8 mouse cellular contexts compared by ENCODE assay signal in the genomic region with DNA sequence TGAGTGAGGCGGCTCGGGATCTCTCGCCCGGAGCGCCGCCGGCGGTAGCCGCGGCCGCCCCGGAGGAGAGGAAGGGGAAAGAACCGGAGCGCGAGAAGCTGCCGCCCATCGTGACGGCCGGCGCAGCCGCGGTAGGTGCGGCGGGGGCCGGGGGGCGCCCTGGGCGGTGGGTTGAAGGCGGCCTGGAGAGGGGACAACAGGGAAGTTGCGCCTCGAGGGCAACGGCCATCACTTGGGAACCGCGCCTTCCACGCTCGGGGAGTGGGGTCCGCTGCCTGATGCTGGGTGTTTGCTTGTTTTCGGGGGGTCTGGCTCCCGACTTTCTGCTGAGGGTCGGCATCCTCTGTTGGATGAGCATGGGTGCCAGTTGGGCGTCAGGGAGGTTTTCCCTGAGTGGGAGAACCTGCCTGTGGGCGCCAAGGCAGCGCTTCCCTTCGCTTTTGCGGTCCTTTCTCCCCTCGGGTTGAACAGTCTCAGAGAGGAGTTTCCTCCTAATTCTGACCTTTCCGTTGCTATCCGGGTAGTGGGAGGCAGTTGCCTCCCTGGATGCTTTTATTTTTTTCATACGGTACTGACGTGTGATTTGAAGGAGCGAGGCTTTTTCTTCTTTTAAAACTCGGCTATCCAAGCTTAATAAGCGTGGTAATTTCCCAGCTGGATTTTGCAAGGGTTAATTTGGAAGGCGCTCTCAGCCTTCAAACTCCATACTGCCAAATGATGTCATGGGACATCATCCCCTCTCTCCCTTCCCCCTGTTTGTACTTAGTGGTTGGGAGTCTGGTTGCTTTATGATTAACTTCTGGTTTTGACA. TPM values are rescaled to one million over a fixed set of nuclear protein-coding genes. Genes with fewer than 3 reads are reported as not detected.
DNase-seq lines count a peak whose midpoint lies in the region; ATAC-seq and TF ChIP-seq lines count a peak whose summit lies in the region.

No protein-coding gene starts in this region.

- H3K27me3 ChIP-seq in forebrain, embryonic 15.5 days, result peaks cover 8% of the 10 kb centered on the region; the same call in 1 of the 2 replicates
- peaks cover 6% of the 10 kb centered on the region for H3K27me3 ChIP-seq in hindbrain, embryonic 14.5 days (ENCODE audit: control insufficient read depth, insufficient read depth, low read length)
- H3K27me3 ChIP-seq in liver, embryonic 12.5 days (replicated peaks), result peaks cover 43% of the 10 kb centered on the region

- no peaks in the 10 kb centered on the region for H3K9me3 ChIP-seq in forebrain, embryonic 15.5 days
- H3K9me3 ChIP-seq in hindbrain, embryonic 14.5 days (ENCODE audit: control insufficient read depth, low read length), result no peaks in the 10 kb centered on the region
- no peaks in the 10 kb centered on the region for H3K9me3 ChIP-seq in liver, embryonic 12.5 days (replicated peaks)

- no peaks in the 10 kb centered on the region for H3K4me1 ChIP-seq in brown adipose tissue, adult 24 weeks (ENCODE audit: control insufficient read depth, insufficient read depth, insufficient read length, low read length)
- peaks cover 10% of the 10 kb centered on the region; the same call in 1 of the 2 replicates for H3K4me1 ChIP-seq in forebrain, embryonic 15.5 days
- peaks cover 14% of the 10 kb centered on the region; the same call in 1 of the 2 replicates for H3K4me1 ChIP-seq in hindbrain, embryonic 14.5 days (replicated peaks; ENCODE audit: control insufficient read depth, insufficient read depth, low read length)
- peaks cover 14% of the 10 kb centered on the region; the same call in 1 of the 2 replicates for H3K4me1 ChIP-seq in liver, embryonic 12.5 days
- peaks cover 7% of the 10 kb centered on the region; the same call in 1 of the 2 replicates for H3K4me1 ChIP-seq in olfactory bulb, adult 2 months (ENCODE audit: control insufficient read depth, insufficient read depth, low read length)

- H3K36me3 ChIP-seq in forebrain, embryonic 15.5 days, result no peaks in the 10 kb centered on the region
- H3K36me3 ChIP-seq in hindbrain, embryonic 14.5 days (replicated peaks; ENCODE audit: control insufficient read depth, insufficient read depth), result no peaks in the 10 kb centered on the region
- H3K36me3 ChIP-seq in liver, embryonic 12.5 days, result no peaks in the 10 kb centered on the region

- peak; percentile 17; the same call in 1 of the 2 replicates for TF ChIP-seq CTCF in olfactory bulb, adult 2 months (IDR thresholded peaks at IDR 0.05; ENCODE audit: insufficient read depth, low read depth, low read length)

- WGBS in forebrain, embryonic 15.5 days, result under 1% methylated on average over 51 of the region's 53 CpGs
- WGBS in hindbrain, embryonic 14.5 days, result under 1% methylated on average over 40 of the region's 53 CpGs
- 2% methylated on average over 52 of the region's 53 CpGs for WGBS in liver, embryonic 12.5 days (ENCODE audit: insufficient replicate concordance)
- WGBS in olfactory bulb, adult 2 months, result under 1% methylated on average over 53 of the region's 53 CpGs

- no peak overlapping the region for H3K27ac ChIP-seq in brown adipose tissue, adult 24 weeks (replicated peaks; ENCODE audit: low read depth, low read length)
- H3K27ac ChIP-seq in forebrain, embryonic 15.5 days (replicated peaks), result peak overlapping the region; percentile 92
- peak overlapping the region; percentile 92 for H3K27ac ChIP-seq in hindbrain, embryonic 14.5 days
- H3K27ac ChIP-seq in liver, embryonic 12.5 days, result 0 out of 2 replicates have a peak overlapping the region, but pooled peaks have one; percentile 14
- peak overlapping the region; percentile 88 for H3K27ac ChIP-seq in olfactory bulb, adult 2 months (ENCODE audit: insufficient read depth, low read depth, low read length)

- H3K4me2 ChIP-seq in forebrain, embryonic 15.5 days (replicated peaks), result peak overlapping the region; percentile 53
- peak overlapping the region; percentile 69 for H3K4me2 ChIP-seq in hindbrain, embryonic 14.5 days (replicated peaks)
- H3K4me2 ChIP-seq in liver, embryonic 12.5 days, result peak overlapping the region; percentile 99

- TF ChIP-seq POLR2A in olfactory bulb, adult 2 months (IDR thresholded peaks at IDR 0.05; ENCODE audit: insufficient read depth, low read depth, low read length), result no peak

- ATAC-seq in forebrain, embryonic 15.5 days (replicated peaks), result peak; percentile 74
- peak; percentile 76 for ATAC-seq in hindbrain, embryonic 14.5 days (ENCODE audit: low FRiP score)
- ATAC-seq in liver, embryonic 12.5 days, result peak; percentile 44; the same call in 1 of the 2 replicates
- ATAC-seq in monocyte, adult 5-6 weeks (replicated peaks; ENCODE audit: insufficient number of reproducible peaks, low FRiP score, low TSS enrichment, poor library complexity, severe bottlenecking), result no peak; the same call in 1 of the 2 replicates

- peak overlapping the region; percentile 68 for H3K4me3 ChIP-seq in brown adipose tissue, adult 24 weeks (ENCODE audit: insufficient read depth, low read depth, low read length)
- peak overlapping the region; percentile 87 for H3K4me3 ChIP-seq in forebrain, embryonic 15.5 days
- peak overlapping the region; percentile 84 for H3K4me3 ChIP-seq in hindbrain, embryonic 14.5 days (replicated peaks; ENCODE audit: low read length)
- peak overlapping the region; percentile 81 for H3K4me3 ChIP-seq in liver, embryonic 12.5 days
- peak overlapping the region; percentile 96 for H3K4me3 ChIP-seq in olfactory bulb, adult 2 months (ENCODE audit: insufficient read depth, low read depth, low read length)

- H3K9ac ChIP-seq in forebrain, embryonic 15.5 days (replicated peaks), result peak overlapping the region; percentile 93
- H3K9ac ChIP-seq in hindbrain, embryonic 14.5 days, result peak overlapping the region; percentile 86
- H3K9ac ChIP-seq in liver, embryonic 12.5 days, result peak overlapping the region; percentile 78

- peak; percentile 36 to 39 for DNase-seq in thymus, adult 18-20 months
- DNase-seq in thymus, postnatal 4 days, result no peak
- DNase-seq in hindbrain, embryonic 14.5 days (ENCODE audit: low spot score), result peak; percentile 63

RNA-seq across cellular contexts. Expression of a gene that starts 0.6 kb away (rescaled TPM):
- polyA plus RNA-seq in brown adipose tissue, adult 24 weeks (2012; ENCODE audit: insufficient read depth, insufficient read length, missing spikeins), result 0.33 and 0.99 TPM in 2 replicates
- polyA plus RNA-seq in forebrain, embryonic 15.5 days (2015; fragmentation: Nextera tagmentation; extraction: Ambion mirVana), result 14.2 and 15.7 TPM in 2 replicates
- polyA plus RNA-seq in hindbrain, embryonic 14.5 days (2014; fragmentation: Nextera tagmentation; extraction: Ambion mirVana), result 17.7 TPM in 2 replicates
- polyA plus RNA-seq in liver, embryonic 12.5 days (2016; fragmentation: Nextera tagmentation; extraction: Ambion mirVana), result 0.82 and 0.96 TPM in 2 replicates
- polyA plus RNA-seq in olfactory bulb, adult 2 months (2012; ENCODE audit: insufficient read depth, insufficient read length, low replicate concordance, missing spikeins), result not detected in 2 replicates
- 2.9 to 7.4 TPM (median 6.0 TPM) in 3 replicates for total RNA-seq in monocyte, adult 5-6 weeks (2017)
